Mouse (Mus musculus): ENCODE data around the gene Rapgef4. TPM values are rescaled to one million over a fixed set of nuclear protein-coding genes. Genes with fewer than 3 reads are reported as not detected.
A peak's percentile ranks its signal among the peaks of the same experiment; 100 is the strongest.
"Not testable (repeated sequence)": the region's sequence is repeated elsewhere in the genome, so short reads cannot be mapped to it uniquely, and the experiment has no call there.

Rapgef4 gene
- polyA plus RNA-seq, 1 experiment from 2014 or later = 28.4 TPM

- ATAC-seq (ENCODE audit: low FRiP score) = no peak
- Histone ChIP-seq H3K4me1 (replicated peaks; ENCODE audit: control insufficient read depth, insufficient read depth, low read length) (peaks cover 13% of the 10 kb centered on the region), H3K36me3 (replicated peaks; ENCODE audit: control insufficient read depth, insufficient read depth) (no peaks in the 10 kb centered on the region), H3K27me3 (ENCODE audit: control insufficient read depth, insufficient read depth, low read length) (no peaks in the 10 kb centered on the region), H3K27ac (no peak overlapping the region), H3K4me3 (replicated peaks; ENCODE audit: low read length) (no peak overlapping the region), H3K4me2 (replicated peaks) (no peak overlapping the region), H3K9ac (no peak overlapping the region), H3K9me3 (ENCODE audit: control insufficient read depth, low read length) (no peaks in the 10 kb centered on the region)
- DNase-seq (ENCODE audit: low spot score) = no peak
- WGBS = 49% methylated on average over 7 of the region's 7 CpGs
These were observed 69.4 kb downstream of the Rapgef4 start for GRCm38 (mm10) chr2:72050451-72050850.

DNA sequence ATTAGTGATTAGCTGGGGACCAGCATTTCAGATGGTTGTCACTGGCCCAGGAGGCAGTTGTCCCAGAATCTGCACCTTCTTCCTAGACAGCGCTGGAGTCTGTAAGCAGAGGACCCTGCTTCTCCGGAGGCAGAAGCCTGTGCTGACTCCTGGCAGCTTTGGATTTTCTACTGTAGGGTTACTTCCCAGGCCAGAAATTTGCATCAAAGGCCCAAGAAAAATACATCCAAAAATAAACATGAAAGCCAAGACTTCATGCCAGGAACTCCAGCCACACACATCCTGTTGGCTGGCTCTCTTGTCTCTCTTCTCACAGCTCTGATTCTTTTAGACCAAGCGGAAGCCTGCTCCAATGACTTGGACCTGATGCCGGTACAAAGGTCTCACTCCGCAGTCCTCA lies 73.2 kb downstream of the Rapgef4 start:
- ATAC-seq (ENCODE audit: low FRiP score) (no peak), DNase-seq (ENCODE audit: low spot score) (no peak)
- WGBS = 78% methylated on average over 5 of the region's 5 CpGs
- 0 out of 2 replicates have a peak overlapping the region, but pooled peaks have one; percentile 38 for H3K27ac ChIP-seq
- no peaks in the 10 kb centered on the region for H3K36me3 ChIP-seq (replicated peaks; ENCODE audit: control insufficient read depth, insufficient read depth)
- no peak overlapping the region for H3K9ac ChIP-seq
- H3K27me3 ChIP-seq (ENCODE audit: control insufficient read depth, insufficient read depth, low read length) = no peaks in the 10 kb centered on the region
- no peak overlapping the region for H3K4me3 ChIP-seq (replicated peaks; ENCODE audit: low read length)
- H3K9me3 ChIP-seq (ENCODE audit: control insufficient read depth, low read length) = no peaks in the 10 kb centered on the region
- H3K4me2 ChIP-seq (replicated peaks) = no peak overlapping the region
- H3K4me1 ChIP-seq (replicated peaks; ENCODE audit: control insufficient read depth, insufficient read depth, low read length) = no peaks in the 10 kb centered on the region

GRCm38 (mm10) chr2:72054736-72055135 lies 73.7 kb downstream of the Rapgef4 start:
- Histone ChIP-seq H3K9me3 (ENCODE audit: control insufficient read depth, low read length) (no peaks in the 10 kb centered on the region), H3K4me1 (replicated peaks; ENCODE audit: control insufficient read depth, insufficient read depth, low read length) (no peaks in the 10 kb centered on the region), H3K27me3 (ENCODE audit: control insufficient read depth, insufficient read depth, low read length) (no peaks in the 10 kb centered on the region), H3K36me3 (replicated peaks; ENCODE audit: control insufficient read depth, insufficient read depth) (no peaks in the 10 kb centered on the region), H3K27ac (no peak overlapping the region; the same call in 1 of the 2 replicates), H3K4me3 (replicated peaks; ENCODE audit: low read length) (no peak overlapping the region; the same call in 1 of the 2 replicates), H3K9ac (no peak overlapping the region), H3K4me2 (replicated peaks) (peak overlapping the region; percentile 15; the same call in 1 of the 2 replicates)
- 75% methylated on average over 6 of the region's 6 CpGs for WGBS
- ATAC-seq (ENCODE audit: low FRiP score) (no peak), DNase-seq (ENCODE audit: low spot score) (no peak)

DNA sequence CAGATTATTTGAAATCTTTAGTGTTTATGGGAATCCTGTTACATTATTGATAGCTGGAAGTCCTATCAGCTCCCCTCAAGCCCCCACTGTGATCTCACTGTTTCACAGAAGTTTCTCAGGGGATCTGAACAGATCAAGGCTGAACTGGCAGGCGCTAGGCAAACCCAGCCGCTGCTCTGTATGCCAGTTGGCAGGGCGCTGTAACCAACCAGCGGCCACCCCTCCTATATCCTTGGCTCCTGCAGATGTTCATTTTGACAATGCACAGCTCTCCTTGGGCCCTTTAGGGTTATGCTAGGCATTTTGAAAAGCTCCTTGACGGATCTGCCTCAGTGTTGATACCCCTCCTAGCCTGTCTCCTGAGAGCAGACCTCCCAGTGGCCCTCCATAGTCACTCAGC lies 74.4 kb downstream of the Rapgef4 start:
- no peak for DNase-seq (ENCODE audit: low spot score)
- 74% methylated on average over 5 of the region's 5 CpGs for WGBS
- H3K36me3 ChIP-seq (replicated peaks; ENCODE audit: control insufficient read depth, insufficient read depth) = no peaks in the 10 kb centered on the region
- H3K4me2 ChIP-seq (replicated peaks) = peak overlapping the region; percentile 15; the same call in 1 of the 2 replicates
- no peaks in the 10 kb centered on the region for H3K9me3 ChIP-seq (ENCODE audit: control insufficient read depth, low read length)
- 0 out of 2 replicates have a peak overlapping the region, but pooled peaks have one; percentile 71 for H3K27ac ChIP-seq
- no peaks in the 10 kb centered on the region for H3K4me1 ChIP-seq (replicated peaks; ENCODE audit: control insufficient read depth, insufficient read depth, low read length)
- H3K9ac ChIP-seq = no peak overlapping the region
- no peaks in the 10 kb centered on the region for H3K27me3 ChIP-seq (ENCODE audit: control insufficient read depth, insufficient read depth, low read length)
- no peak for ATAC-seq (ENCODE audit: low FRiP score)
- no peak overlapping the region; the same call in 1 of the 2 replicates for H3K4me3 ChIP-seq (replicated peaks; ENCODE audit: low read length)

GRCm38 (mm10) chr2:72056081-72056874 lies 75.2 kb downstream of the Rapgef4 start:
- Histone ChIP-seq H3K9me3 (ENCODE audit: control insufficient read depth, low read length) (no peaks in the 10 kb centered on the region), H3K9ac (no peak overlapping the region), H3K36me3 (replicated peaks; ENCODE audit: control insufficient read depth, insufficient read depth) (no peaks in the 10 kb centered on the region), H3K27ac (peak overlapping the region; percentile 71), H3K4me1 (replicated peaks; ENCODE audit: control insufficient read depth, insufficient read depth, low read length) (no peaks in the 10 kb centered on the region), H3K4me2 (replicated peaks) (peak overlapping the region; percentile 28; the same call in 1 of the 2 replicates), H3K27me3 (ENCODE audit: control insufficient read depth, insufficient read depth, low read length) (no peaks in the 10 kb centered on the region), H3K4me3 (replicated peaks; ENCODE audit: low read length) (no peak overlapping the region; the same call in 1 of the 2 replicates)
- ATAC-seq (ENCODE audit: low FRiP score) (no peak), DNase-seq (ENCODE audit: low spot score) (no peak)
- 67% methylated on average over 11 of the region's 11 CpGs for WGBS

GRCm38 (mm10) chr2:72062931-72063330 lies 81.9 kb downstream of the Rapgef4 start:
- H3K4me2 ChIP-seq (replicated peaks) = no peak overlapping the region

DNA sequence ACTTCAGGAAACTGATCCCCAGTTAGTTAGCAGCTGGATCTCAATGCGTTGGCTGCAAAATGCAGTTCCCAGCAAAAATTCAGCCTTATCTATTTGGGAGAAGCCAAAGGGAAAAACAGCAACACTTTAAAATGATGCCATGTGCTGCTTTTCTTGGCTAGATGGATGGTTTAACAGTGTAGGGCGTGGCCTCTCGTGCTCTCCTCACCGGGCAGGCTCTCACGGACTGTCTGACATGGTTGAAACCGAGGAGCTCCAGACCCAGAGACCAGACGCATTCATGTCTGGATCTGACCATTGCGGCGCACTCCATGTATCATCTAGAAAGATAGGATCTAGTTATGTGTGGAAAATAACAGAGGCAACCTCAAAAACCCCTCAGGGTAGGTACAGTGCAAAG lies 87.5 kb downstream of the Rapgef4 start:
- H3K9me3 ChIP-seq (ENCODE audit: control insufficient read depth, low read length) = no peaks in the 10 kb centered on the region
- H3K4me2 ChIP-seq (replicated peaks) = no peak overlapping the region
- H3K4me1 ChIP-seq (replicated peaks; ENCODE audit: control insufficient read depth, insufficient read depth, low read length) = no peaks in the 10 kb centered on the region; the same call in 1 of the 2 replicates
- ATAC-seq (ENCODE audit: low FRiP score) (no peak), DNase-seq (ENCODE audit: low spot score) (no peak)
- no peaks in the 10 kb centered on the region for H3K36me3 ChIP-seq (replicated peaks; ENCODE audit: control insufficient read depth, insufficient read depth)
- H3K9ac ChIP-seq = no peak overlapping the region
- H3K27me3 ChIP-seq (ENCODE audit: control insufficient read depth, insufficient read depth, low read length) = no peaks in the 10 kb centered on the region
- no peak overlapping the region for H3K4me3 ChIP-seq (replicated peaks; ENCODE audit: low read length)
- WGBS = 89% methylated on average over 9 of the region's 9 CpGs
- H3K27ac ChIP-seq = no peak overlapping the region

More at GRCm38 (mm10) chr2:72062931-72063330, 81.9 kb downstream of the Rapgef4 start:
- no peak for ATAC-seq (ENCODE audit: low FRiP score)
- H3K9me3 ChIP-seq (ENCODE audit: control insufficient read depth, low read length) = no peaks in the 10 kb centered on the region
- H3K27me3 ChIP-seq (ENCODE audit: control insufficient read depth, insufficient read depth, low read length) = no peaks in the 10 kb centered on the region
- DNase-seq (ENCODE audit: low spot score) = no peak
- no peak overlapping the region for H3K9ac ChIP-seq
- H3K4me1 ChIP-seq (replicated peaks; ENCODE audit: control insufficient read depth, insufficient read depth, low read length) = no peaks in the 10 kb centered on the region; the same call in 1 of the 2 replicates
- no peak overlapping the region for H3K27ac ChIP-seq
- 72% methylated on average over 4 of the region's 4 CpGs for WGBS
- no peaks in the 10 kb centered on the region for H3K36me3 ChIP-seq (replicated peaks; ENCODE audit: control insufficient read depth, insufficient read depth)
- no peak overlapping the region for H3K4me3 ChIP-seq (replicated peaks; ENCODE audit: low read length)

DNA sequence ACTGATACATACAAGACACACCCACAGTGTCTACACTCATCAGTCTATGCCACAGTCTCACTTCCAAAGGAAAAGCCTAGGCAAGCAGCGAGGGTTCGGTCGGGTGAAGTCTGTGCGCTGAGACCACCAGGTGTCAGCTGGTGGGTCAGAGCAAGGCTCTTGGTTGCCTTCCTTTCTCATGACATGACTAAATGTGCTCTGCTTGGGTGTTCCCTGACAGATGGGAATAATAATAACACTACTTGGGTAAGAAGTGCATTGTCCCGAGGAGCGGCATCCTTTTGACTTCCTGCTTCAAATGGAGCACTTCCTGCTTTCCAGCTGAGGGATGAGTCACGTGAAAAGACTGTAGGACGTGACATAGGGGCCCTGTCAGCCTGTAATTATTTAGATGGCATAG lies 89.0 kb downstream of the Rapgef4 start:
- ATAC-seq (ENCODE audit: low FRiP score) (no peak), DNase-seq (ENCODE audit: low spot score) (no peak)
- H3K4me2 ChIP-seq (replicated peaks) = no peak overlapping the region
- no peaks in the 10 kb centered on the region for H3K36me3 ChIP-seq (replicated peaks; ENCODE audit: control insufficient read depth, insufficient read depth)
- no peaks in the 10 kb centered on the region; the same call in 1 of the 2 replicates for H3K4me1 ChIP-seq (replicated peaks; ENCODE audit: control insufficient read depth, insufficient read depth, low read length)
- no peaks in the 10 kb centered on the region for H3K9me3 ChIP-seq (ENCODE audit: control insufficient read depth, low read length)
- no peak overlapping the region for H3K9ac ChIP-seq
- H3K4me3 ChIP-seq (replicated peaks; ENCODE audit: low read length) = no peak overlapping the region
- H3K27ac ChIP-seq = no peak overlapping the region
- H3K27me3 ChIP-seq (ENCODE audit: control insufficient read depth, insufficient read depth, low read length) = no peaks in the 10 kb centered on the region
- 69% methylated on average over 8 of the region's 8 CpGs for WGBS

GRCm38 (mm10) chr2:72073121-72073520 lies 92.1 kb downstream of the Rapgef4 start:
- not testable (repeated sequence) for H3K9me3 ChIP-seq (ENCODE audit: control insufficient read depth, low read length); H3K27me3 ChIP-seq (ENCODE audit: control insufficient read depth, insufficient read depth, low read length); H3K4me1 ChIP-seq (replicated peaks; ENCODE audit: control insufficient read depth, insufficient read depth, low read length); H3K27ac ChIP-seq; H3K36me3 ChIP-seq (replicated peaks; ENCODE audit: control insufficient read depth, insufficient read depth); H3K4me3 ChIP-seq (replicated peaks; ENCODE audit: low read length); H3K9ac ChIP-seq; ATAC-seq (ENCODE audit: low FRiP score); DNase-seq (ENCODE audit: low spot score); H3K4me2 ChIP-seq (replicated peaks)
- WGBS = 65% methylated on average over 1 of the region's 1 CpGs

Data from hindbrain, embryonic 14.5 days (tissue).